Mouse (Mus musculus) ES-Bruce4 (cell line): ENCODE data around the gene Kcnk18. TPM values are rescaled to one million over a fixed set of nuclear protein-coding genes. Genes with fewer than 3 reads are reported as not detected.

ENCODE experiments used
- H3K27ac ChIP-seq: 2 replicates; pipeline ENCODE4 v1.5.1; 2012; ENCODE audit warnings: low read length, inconsistent platforms; ENCODE audit not compliant: insufficient read depth
- H3K27me3 ChIP-seq: 2 replicates; pipeline ENCODE4 v1.6.1; 2012; ENCODE audit warnings: mild to moderate bottlenecking, low read length, inconsistent platforms; ENCODE audit not compliant: control insufficient read depth, poor library complexity, insufficient read depth, severe bottlenecking
- H3K36me3 ChIP-seq: 2 replicates; pipeline ENCODE4 v1.6.1; 2012; ENCODE audit warnings: inconsistent platforms, mild to moderate bottlenecking, low read length, moderate library complexity; ENCODE audit not compliant: control insufficient read depth, poor library complexity, insufficient read depth, severe bottlenecking
- H3K4me1 ChIP-seq: one replicate; pipeline ENCODE4 v1.8.1; 2011; ENCODE audit warnings: low read length; ENCODE audit not compliant: control insufficient read depth, insufficient read depth
- H3K4me3 ChIP-seq: 2 replicates; pipeline ENCODE4 v1.5.1; 2011; ENCODE audit warnings: low read depth, mild to moderate bottlenecking, low read length
- H3K9ac ChIP-seq: 2 replicates; pipeline ENCODE4 v1.6.1; 2012; ENCODE audit warnings: low read depth, mild to moderate bottlenecking, inconsistent platforms; ENCODE audit not compliant: poor library complexity, severe bottlenecking
- H3K9me3 ChIP-seq: replicated peaks from 2 replicates; pipeline ENCODE4 v1.6.1; 2012; ENCODE audit warnings: mild to moderate bottlenecking, low read length, inconsistent platforms; ENCODE audit not compliant: control insufficient read depth, poor library complexity, insufficient read depth, severe bottlenecking
- CTCF ChIP-seq: IDR thresholded peaks from one replicate; pipeline ENCODE4 v1.8.1; 2011; ENCODE audit warnings: low read depth, low read length
- EP300 ChIP-seq: IDR thresholded peaks from 2 replicates; pipeline ENCODE4 v1.6.1; 2011; ENCODE audit warnings: low read depth, low read length; ENCODE audit not compliant: insufficient read depth
- POLR2A ChIP-seq: IDR thresholded peaks from one replicate; pipeline ENCODE4 v1.8.1; 2011; ENCODE audit warnings: low read length; ENCODE audit not compliant: insufficient read depth
- polyA plus RNA-seq: library from polyadenylated mRNA; stranded (reverse); fragments of >200 nt; gene quantifications from 2 replicates; pipeline ENCODE4 v1.2.4, GENCODE M21; 2011; ENCODE audit warnings: low read depth; ENCODE audit not compliant: missing spikeins, insufficient read depth, insufficient read length

The Kcnk18 gene
- polyA plus RNA-seq, 1 experiment, result not detected

GRCm38 (mm10) chr19:59248553-59249286 is 29.7 kb downstream of the Kcnk18 start:
- no peak overlapping the region for H3K4me3 ChIP-seq
- H3K4me1 ChIP-seq, result no peaks in the 10 kb centered on the region
- no peak overlapping the region for H3K27ac ChIP-seq
- H3K9me3 ChIP-seq, result no peaks in the 10 kb centered on the region
- H3K36me3 ChIP-seq, result no peaks in the 10 kb centered on the region
- H3K27me3 ChIP-seq, result no peaks in the 10 kb centered on the region
- TF ChIP-seq CTCF, result peak; percentile 36
- TF ChIP-seq EP300, result no peak
- H3K9ac ChIP-seq, result no peak overlapping the region

GRCm38 (mm10) chr19:59252651-59253050 is 33.6 kb downstream of the Kcnk18 start:
- no peak overlapping the region for H3K27ac ChIP-seq
- H3K4me1 ChIP-seq, result no peaks in the 10 kb centered on the region
- no peak overlapping the region for H3K9ac ChIP-seq
- no peaks in the 10 kb centered on the region for H3K36me3 ChIP-seq
- no peaks in the 10 kb centered on the region for H3K27me3 ChIP-seq
- no peak overlapping the region for H3K4me3 ChIP-seq
- TF ChIP-seq EP300 (no peak), POLR2A (no peak), CTCF (no peak)
- no peaks in the 10 kb centered on the region for H3K9me3 ChIP-seq

GRCm38 (mm10) chr19:59259633-59260032 is 40.6 kb downstream of the Kcnk18 start:
- TF ChIP-seq POLR2A (no peak), CTCF (no peak), EP300 (no peak)
- H3K4me3 ChIP-seq, result no peak overlapping the region
- no peaks in the 10 kb centered on the region for H3K9me3 ChIP-seq
- H3K9ac ChIP-seq, result no peak overlapping the region
- no peaks in the 10 kb centered on the region for H3K4me1 ChIP-seq
- peaks cover 4% of the 10 kb centered on the region; the same call in 1 of the 2 replicates for H3K27me3 ChIP-seq
- H3K27ac ChIP-seq, result no peak overlapping the region
- no peaks in the 10 kb centered on the region for H3K36me3 ChIP-seq

GRCm38 (mm10) chr19:59260718-59261442 is 41.9 kb downstream of the Kcnk18 start, which contains the start of gene Slc18a2:
Gene Slc18a2, plus strand, starts transcription at chr19:59260896.
- H3K4me1 ChIP-seq, result no peaks in the 10 kb centered on the region
- H3K9me3 ChIP-seq, result no peaks in the 10 kb centered on the region
- peaks cover 4% of the 10 kb centered on the region; the same call in 1 of the 2 replicates for H3K27me3 ChIP-seq
- peak within 1 kb of the TSS; percentile 20 for H3K4me3 ChIP-seq
- no peak for TF ChIP-seq CTCF
- no peak for TF ChIP-seq POLR2A
- no peak for TF ChIP-seq EP300
- H3K27ac ChIP-seq, result no peak within 1 kb of the TSS
- no peak within 1 kb of the TSS for H3K9ac ChIP-seq
- H3K36me3 ChIP-seq, result no peaks in the 10 kb centered on the region

- Histone ChIP-seq H3K9me3 (no peaks in the 10 kb centered on the region), H3K9ac (no peak overlapping the region), H3K4me3 (peak overlapping the region; percentile 20; the same call in 1 of the 2 replicates), H3K4me1 (no peaks in the 10 kb centered on the region), H3K36me3 (no peaks in the 10 kb centered on the region), H3K27ac (no peak overlapping the region), H3K27me3 (peaks cover 4% of the 10 kb centered on the region; the same call in 1 of the 2 replicates)
- TF ChIP-seq CTCF, result no peak
- TF ChIP-seq EP300, result no peak
- no peak for TF ChIP-seq POLR2A
Observed at GRCm38 (mm10) chr19:59261604-59262003, 42.6 kb downstream of the Kcnk18 start.

GRCm38 (mm10) chr19:59263171-59263570 is 44.2 kb downstream of the Kcnk18 start:
- TF ChIP-seq CTCF, result no peak

More at GRCm38 (mm10) chr19:59263171-59263570, 44.2 kb downstream of the Kcnk18 start:
- H3K36me3 ChIP-seq, result no peaks in the 10 kb centered on the region
- no peak overlapping the region for H3K4me3 ChIP-seq
- peaks cover 4% of the 10 kb centered on the region; the same call in 1 of the 2 replicates for H3K27me3 ChIP-seq
- no peaks in the 10 kb centered on the region for H3K9me3 ChIP-seq
- H3K4me1 ChIP-seq, result no peaks in the 10 kb centered on the region
- no peak overlapping the region for H3K27ac ChIP-seq
- H3K9ac ChIP-seq, result no peak overlapping the region
